Mouse (Mus musculus): ENCODE results near the gene Gprin2. TPM values are rescaled to one million over a fixed set of nuclear protein-coding genes. Genes with fewer than 3 reads are reported as not detected.
A peak's percentile ranks its signal among the peaks of the same experiment; 100 is the strongest.

Gene Gprin2
- polyA plus RNA-seq, 1 experiment from 2014 or later, result 0.08 TPM

DNA sequence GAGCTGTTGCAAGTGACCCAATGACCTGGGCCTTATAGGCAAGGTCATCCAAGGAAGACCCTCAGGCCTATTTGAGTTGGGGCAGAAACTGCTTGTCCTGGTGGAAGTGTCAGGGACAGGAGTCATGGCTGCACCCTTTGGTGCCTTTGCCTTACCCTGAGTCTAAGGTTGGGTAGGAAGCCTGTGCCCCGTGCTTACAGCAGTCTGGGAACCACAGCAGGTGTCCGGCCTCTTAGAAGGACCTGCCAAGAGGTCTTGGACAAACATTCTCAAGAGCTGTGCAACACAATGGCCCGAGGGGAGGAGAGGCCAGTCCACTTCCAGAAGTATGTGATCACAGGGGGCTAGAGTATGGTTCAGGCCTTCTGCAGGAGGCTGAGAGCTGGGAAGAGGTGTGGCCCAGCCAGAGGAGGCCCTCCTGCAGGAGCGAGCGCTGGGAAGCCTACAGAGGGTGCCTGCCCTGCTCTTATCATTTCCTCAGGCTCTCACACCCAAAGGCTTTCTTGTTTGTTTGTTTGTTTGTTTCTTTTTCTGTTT lies 22.0 kb upstream of the Gprin2 start:
- no peak overlapping the region for H3K9ac ChIP-seq (replicated peaks; ENCODE audit: low read depth)
- H3K27ac ChIP-seq (ENCODE audit: low read length), result no peak overlapping the region
- DNase-seq (ENCODE audit: low spot score), result peak; percentile 83
- H3K36me3 ChIP-seq (ENCODE audit: insufficient read depth, low read length), result no peaks in the 10 kb centered on the region
- 31% methylated on average over 5 of the region's 5 CpGs for WGBS
- no peaks in the 10 kb centered on the region for H3K9me3 ChIP-seq (ENCODE audit: low read length)
- no peak overlapping the region for H3K4me2 ChIP-seq (replicated peaks; ENCODE audit: low read depth, low read length)
- TF ChIP-seq EP300 (IDR thresholded peaks at IDR 0.05), result no peak
- TF ChIP-seq CTCF (IDR thresholded peaks at IDR 0.05), result no peak
- 0 out of 2 replicates have a peak, but pooled peaks cover 2% of the 10 kb centered on the region for H3K27me3 ChIP-seq (replicated peaks; ENCODE audit: insufficient read depth, low read length)
- H3K4me1 ChIP-seq (ENCODE audit: insufficient read depth, low read depth, low read length), result peaks cover 13% of the 10 kb centered on the region; the same call in 1 of the 2 replicates
- peak; percentile 95 for ATAC-seq
- no peak overlapping the region for H3K4me3 ChIP-seq (ENCODE audit: low read depth, low read length)

DNA sequence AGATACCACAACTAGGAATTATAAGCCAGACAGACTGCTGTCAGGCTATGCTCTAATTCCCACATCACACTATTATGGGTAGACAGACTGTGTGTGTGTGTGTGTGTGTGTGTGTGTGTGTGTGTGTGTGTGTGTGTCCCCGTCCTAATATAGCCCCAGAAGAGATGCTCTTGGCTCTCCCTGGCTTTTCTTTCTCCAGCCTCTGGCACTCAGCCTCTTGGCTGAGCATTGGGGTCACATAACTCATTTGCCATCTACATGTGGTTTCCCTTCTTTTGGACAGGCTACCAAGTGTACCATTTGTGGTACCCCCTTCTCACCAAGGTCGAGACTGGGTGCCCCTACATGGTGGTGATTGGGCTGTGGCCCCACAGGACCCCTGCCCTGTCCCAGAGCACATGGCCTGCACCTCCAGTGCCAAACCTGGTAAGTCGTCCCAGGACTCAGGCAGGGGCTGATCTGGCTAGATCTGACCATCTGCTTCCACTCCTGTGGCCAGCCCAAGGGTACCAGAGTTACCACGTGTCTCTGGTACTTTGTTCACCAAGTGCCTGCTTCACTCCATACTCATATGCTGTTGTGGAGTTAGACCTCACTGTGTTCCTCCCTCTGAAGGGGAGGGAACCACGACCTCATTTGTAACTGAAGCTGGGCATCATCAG lies 20.1 kb upstream of the Gprin2 start:
- Histone ChIP-seq H3K9ac (replicated peaks; ENCODE audit: low read depth) (no peak overlapping the region), H3K4me1 (ENCODE audit: insufficient read depth, low read depth, low read length) (peaks cover 13% of the 10 kb centered on the region; the same call in 1 of the 2 replicates), H3K27me3 (replicated peaks; ENCODE audit: insufficient read depth, low read length) (0 out of 2 replicates have a peak, but pooled peaks cover 2% of the 10 kb centered on the region), H3K4me3 (ENCODE audit: low read depth, low read length) (no peak overlapping the region), H3K4me2 (replicated peaks; ENCODE audit: low read depth, low read length) (no peak overlapping the region), H3K27ac (ENCODE audit: low read length) (no peak overlapping the region), H3K36me3 (ENCODE audit: insufficient read depth, low read length) (no peaks in the 10 kb centered on the region), H3K9me3 (ENCODE audit: low read length) (no peaks in the 10 kb centered on the region)
- WGBS, result 52% methylated on average over 5 of the region's 5 CpGs
- ATAC-seq (no peak), DNase-seq (ENCODE audit: low spot score) (no peak)
- TF ChIP-seq CTCF (IDR thresholded peaks at IDR 0.05) (no peak), EP300 (IDR thresholded peaks at IDR 0.05) (no peak)

DNA sequence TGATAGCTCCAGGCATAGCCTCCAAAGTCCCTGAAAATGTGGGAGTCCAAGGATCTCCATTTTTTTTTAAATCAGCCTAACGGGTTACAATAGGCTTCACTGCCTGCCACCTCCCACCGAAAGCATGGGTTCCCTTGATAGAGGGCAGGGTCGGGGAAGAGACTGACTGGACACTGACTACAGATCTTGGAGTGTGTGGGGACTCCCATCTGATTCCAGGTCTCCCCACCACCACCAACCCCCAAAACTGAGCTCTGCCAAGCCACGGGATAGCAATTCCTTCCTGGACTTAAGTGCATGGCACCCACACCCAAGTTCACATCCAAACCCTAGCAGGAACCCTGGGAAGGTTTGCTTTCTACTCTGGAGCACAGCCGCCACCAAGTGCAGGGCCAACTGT lies 19.0 kb upstream of the Gprin2 start:
- Histone ChIP-seq H3K9ac (replicated peaks; ENCODE audit: low read depth) (no peak overlapping the region), H3K36me3 (ENCODE audit: insufficient read depth, low read length) (no peaks in the 10 kb centered on the region), H3K27ac (ENCODE audit: low read length) (no peak overlapping the region), H3K9me3 (ENCODE audit: low read length) (no peaks in the 10 kb centered on the region), H3K27me3 (replicated peaks; ENCODE audit: insufficient read depth, low read length) (0 out of 2 replicates have a peak, but pooled peaks cover 2% of the 10 kb centered on the region), H3K4me1 (ENCODE audit: insufficient read depth, low read depth, low read length) (peaks cover 13% of the 10 kb centered on the region; the same call in 1 of the 2 replicates), H3K4me2 (replicated peaks; ENCODE audit: low read depth, low read length) (peak overlapping the region; percentile 53; the same call in 1 of the 2 replicates), H3K4me3 (ENCODE audit: low read depth, low read length) (no peak overlapping the region)
- 62% methylated on average over 5 of the region's 5 CpGs for WGBS
- DNase-seq (ENCODE audit: low spot score) (no peak), ATAC-seq (no peak)
- TF ChIP-seq EP300 (IDR thresholded peaks at IDR 0.05) (no peak), CTCF (IDR thresholded peaks at IDR 0.05) (no peak)

DNA sequence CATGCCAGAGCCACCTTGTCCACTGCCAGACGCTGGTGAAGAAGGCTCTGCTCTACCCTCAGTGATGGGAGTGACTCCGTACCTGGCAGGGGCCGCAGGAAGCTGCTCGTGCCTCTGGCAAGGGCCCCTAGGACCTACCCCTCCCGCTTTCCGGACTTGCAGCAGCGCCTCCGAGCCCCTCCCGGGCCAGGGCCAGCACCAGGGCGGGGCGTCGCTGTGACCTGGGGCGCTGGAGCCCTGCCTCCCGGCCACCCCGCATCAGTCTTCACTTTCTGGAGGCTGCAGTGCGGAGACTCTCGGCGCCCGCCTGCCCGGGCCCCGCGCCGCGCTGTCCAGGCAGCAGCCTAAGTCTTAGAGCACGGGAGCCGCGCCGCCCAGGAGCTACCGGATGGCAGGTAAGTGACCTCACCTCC lies 18.3 kb upstream of the Gprin2 start:
- TF ChIP-seq EP300 (IDR thresholded peaks at IDR 0.05), result no peak
- TF ChIP-seq CTCF (IDR thresholded peaks at IDR 0.05), result no peak
- Histone ChIP-seq H3K4me3 (ENCODE audit: low read depth, low read length) (peak overlapping the region; percentile 12; the same call in 1 of the 2 replicates), H3K36me3 (ENCODE audit: insufficient read depth, low read length) (no peaks in the 10 kb centered on the region), H3K9me3 (ENCODE audit: low read length) (no peaks in the 10 kb centered on the region), H3K27ac (ENCODE audit: low read length) (no peak overlapping the region), H3K4me2 (replicated peaks; ENCODE audit: low read depth, low read length) (peak overlapping the region; percentile 53), H3K4me1 (ENCODE audit: insufficient read depth, low read depth, low read length) (peaks cover 13% of the 10 kb centered on the region; the same call in 1 of the 2 replicates), H3K9ac (replicated peaks; ENCODE audit: low read depth) (no peak overlapping the region), H3K27me3 (replicated peaks; ENCODE audit: insufficient read depth, low read length) (0 out of 2 replicates have a peak, but pooled peaks cover 2% of the 10 kb centered on the region)
- peak; percentile 42 for DNase-seq (ENCODE audit: low spot score)
- 0 out of 2 replicates have a peak, but pooled peaks have one; percentile 16 for ATAC-seq
- 2% methylated on average over 29 of the region's 29 CpGs for WGBS

DNA sequence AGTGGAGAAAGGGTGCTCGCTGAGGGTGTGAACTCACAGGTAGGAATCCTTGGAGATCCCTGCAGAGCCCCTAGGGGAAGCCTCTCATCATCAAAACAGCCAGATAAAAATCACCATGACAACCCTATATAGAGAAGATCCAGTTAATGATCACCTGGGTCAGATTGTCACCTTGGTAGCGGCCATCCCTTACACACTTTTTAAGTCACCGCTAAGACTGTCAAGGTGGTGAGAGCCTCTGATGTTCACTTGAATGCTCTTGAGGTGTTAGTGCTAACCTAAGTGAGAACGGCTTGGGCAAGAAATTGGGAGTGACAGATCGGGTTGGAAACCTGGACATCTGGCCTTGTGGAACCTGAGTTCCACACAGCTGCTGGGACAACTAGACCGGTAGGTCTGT lies 17.8 kb upstream of the Gprin2 start, which contains the start of gene Syt15:
Gene Syt15 (plus strand): TSS at position 301 of the 400 bp plus-strand sequence.
- H3K4me2 ChIP-seq (replicated peaks; ENCODE audit: low read depth, low read length), result peak within 1 kb of the TSS; percentile 53
- no peak within 1 kb of the TSS for H3K9ac ChIP-seq (replicated peaks; ENCODE audit: low read depth)
- 0 out of 2 replicates have a peak, but pooled peaks cover 2% of the 10 kb centered on the region for H3K27me3 ChIP-seq (replicated peaks; ENCODE audit: insufficient read depth, low read length)
- H3K36me3 ChIP-seq (ENCODE audit: insufficient read depth, low read length), result no peaks in the 10 kb centered on the region
- TF ChIP-seq CTCF (IDR thresholded peaks at IDR 0.05), result no peak
- TF ChIP-seq EP300 (IDR thresholded peaks at IDR 0.05), result no peak
- ATAC-seq, result no peak
- H3K4me1 ChIP-seq (ENCODE audit: insufficient read depth, low read depth, low read length), result peaks cover 13% of the 10 kb centered on the region; the same call in 1 of the 2 replicates
- no peaks in the 10 kb centered on the region for H3K9me3 ChIP-seq (ENCODE audit: low read length)
- no peak within 1 kb of the TSS for H3K27ac ChIP-seq (ENCODE audit: low read length)
- DNase-seq (ENCODE audit: low spot score), result no peak
- H3K4me3 ChIP-seq (ENCODE audit: low read depth, low read length), result peak within 1 kb of the TSS; percentile 12; the same call in 1 of the 2 replicates
- WGBS, result 59% methylated on average over 6 of the region's 6 CpGs

DNA sequence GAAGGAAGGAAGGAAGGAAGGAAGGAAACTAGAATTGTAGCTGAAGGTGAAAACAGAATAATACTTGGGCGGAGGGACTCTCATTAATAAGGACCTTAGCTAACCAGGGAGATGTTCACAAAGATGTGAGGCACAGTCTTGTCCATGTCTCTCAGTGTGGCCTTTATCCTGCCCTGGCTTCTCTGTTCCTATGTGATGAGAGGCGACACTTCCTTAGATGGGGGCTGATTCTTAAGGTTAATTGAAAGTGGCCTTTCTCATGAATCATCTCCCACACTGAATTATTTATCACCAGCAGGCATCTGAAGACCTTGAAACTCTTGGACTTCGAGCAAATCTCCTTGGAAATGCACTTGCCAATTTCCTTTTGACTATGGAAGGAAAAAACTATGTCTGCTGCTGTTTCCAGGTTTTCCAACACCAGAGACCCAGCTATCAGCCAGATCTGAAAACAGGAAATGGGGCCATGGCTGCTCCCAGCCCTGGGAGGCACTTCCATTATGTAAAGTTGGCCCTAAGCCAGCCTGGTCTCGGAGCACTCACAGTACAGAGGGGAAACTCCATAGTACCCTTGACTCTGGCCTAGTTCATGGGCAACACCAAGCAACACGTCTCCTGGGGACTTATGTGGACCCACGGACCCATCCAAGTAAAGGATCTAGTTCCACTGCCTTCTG lies 14.1 kb upstream of the Gprin2 start:
- ATAC-seq, result peak; percentile 85
- no peak overlapping the region for H3K27ac ChIP-seq (ENCODE audit: low read length)
- WGBS, result 43% methylated on average over 6 of the region's 6 CpGs
- H3K36me3 ChIP-seq (ENCODE audit: insufficient read depth, low read length), result no peaks in the 10 kb centered on the region
- TF ChIP-seq EP300 (IDR thresholded peaks at IDR 0.05), result peak; percentile 60
- no peak for TF ChIP-seq CTCF (IDR thresholded peaks at IDR 0.05)
- H3K27me3 ChIP-seq (replicated peaks; ENCODE audit: insufficient read depth, low read length), result 0 out of 2 replicates have a peak, but pooled peaks cover 2% of the 10 kb centered on the region
- H3K4me1 ChIP-seq (ENCODE audit: insufficient read depth, low read depth, low read length), result peaks cover 7% of the 10 kb centered on the region; the same call in 1 of the 2 replicates
- no peak overlapping the region for H3K4me2 ChIP-seq (replicated peaks; ENCODE audit: low read depth, low read length)
- no peaks in the 10 kb centered on the region for H3K9me3 ChIP-seq (ENCODE audit: low read length)
- no peak overlapping the region for H3K9ac ChIP-seq (replicated peaks; ENCODE audit: low read depth)
- no peak overlapping the region for H3K4me3 ChIP-seq (ENCODE audit: low read depth, low read length)
- DNase-seq (ENCODE audit: low spot score), result peak; percentile 77

All from lung, postnatal 0 days (tissue).